Mouse (Mus musculus) brain, embryonic 14.5 days (tissue): ENCODE data around the gene Ankrd11.

ENCODE experiments used
- CTCF ChIP-seq: fragments of 200-500 bp; IDR thresholded peaks from 2 replicates; pipeline ENCODE4 v1.5.1; 2012; ENCODE audit warnings: inconsistent platforms, mild to moderate bottlenecking, moderate library complexity, borderline replicate concordance; ENCODE audit not compliant: insufficient read depth, insufficient read length; ENCODE audit errors: extremely low read depth
- POLR2A ChIP-seq: fragments of 200-500 bp; IDR thresholded peaks from 2 replicates; pipeline ENCODE4 v1.6.1; 2012; ENCODE audit warnings: mild to moderate bottlenecking, inconsistent platforms, borderline replicate concordance; ENCODE audit not compliant: poor library complexity, insufficient read depth, insufficient read length, severe bottlenecking; ENCODE audit errors: extremely low read depth

DNA sequence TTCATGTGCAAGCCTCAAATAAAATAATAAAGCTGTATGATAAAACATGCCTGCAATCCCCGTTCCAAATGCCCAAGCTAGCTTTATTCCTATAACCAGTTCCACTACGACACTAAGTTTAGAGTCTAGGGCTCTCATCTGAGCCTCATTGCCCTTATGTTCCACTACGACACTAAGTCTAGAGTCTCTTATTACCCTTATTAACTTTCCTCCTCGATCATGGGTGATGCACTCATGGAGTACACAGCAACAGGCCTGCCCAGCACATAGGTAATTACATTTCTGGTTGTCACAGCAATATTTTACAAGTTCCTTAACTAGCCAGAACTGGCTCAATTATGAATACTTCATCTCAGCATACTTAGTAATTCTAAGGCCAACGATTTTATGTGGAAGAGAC lies 36.3 kb downstream of the Ankrd11 start:
- no peak for TF ChIP-seq POLR2A
- no peak for TF ChIP-seq CTCF
